Mouse (Mus musculus) liver (tissue): ENCODE results near the gene Syt7.

Source experiments
- DNase-seq: peaks from one replicate; pipeline ENCODE4 v3.0.0-alpha.2; 2020; ENCODE audit warnings: mixed read lengths

Syt7 gene

DNA sequence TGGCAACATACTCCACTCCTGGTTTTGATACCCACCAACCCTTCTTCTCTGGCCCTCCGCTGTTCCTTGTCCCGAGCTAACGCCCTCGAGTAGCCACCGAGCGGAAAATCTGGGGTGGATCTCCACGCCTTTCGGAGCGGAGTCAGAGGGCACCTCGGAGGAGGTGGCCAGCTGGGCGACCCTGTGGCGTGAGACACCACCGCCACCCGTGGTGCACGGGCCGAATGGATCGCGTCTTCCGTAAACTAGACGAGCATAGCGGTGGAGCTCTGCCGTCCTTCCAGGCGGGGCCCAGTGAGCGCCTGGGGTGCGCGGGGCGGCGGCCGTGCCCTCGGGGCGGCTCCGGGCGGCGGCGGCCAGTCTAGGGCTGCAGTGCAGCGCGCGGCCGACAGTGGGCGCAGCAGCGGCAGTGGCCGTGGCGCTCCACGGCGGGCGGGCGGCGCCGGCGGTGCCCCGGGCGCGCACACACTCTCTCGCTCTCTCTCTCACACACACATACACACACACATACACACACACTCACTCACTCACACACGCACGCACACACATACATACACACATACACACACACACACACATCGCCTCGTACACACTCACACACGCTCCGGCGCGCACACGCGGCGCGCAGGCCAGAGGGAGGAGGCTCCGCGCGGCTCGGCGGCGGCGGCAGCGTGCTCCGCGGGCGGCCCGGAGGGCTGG lies at the start of gene Syt7:
Gene Syt7 (plus strand): TSS at position 476 of the 699 bp plus-strand sequence.
- peak; percentile 78 for DNase-seq

DNA sequence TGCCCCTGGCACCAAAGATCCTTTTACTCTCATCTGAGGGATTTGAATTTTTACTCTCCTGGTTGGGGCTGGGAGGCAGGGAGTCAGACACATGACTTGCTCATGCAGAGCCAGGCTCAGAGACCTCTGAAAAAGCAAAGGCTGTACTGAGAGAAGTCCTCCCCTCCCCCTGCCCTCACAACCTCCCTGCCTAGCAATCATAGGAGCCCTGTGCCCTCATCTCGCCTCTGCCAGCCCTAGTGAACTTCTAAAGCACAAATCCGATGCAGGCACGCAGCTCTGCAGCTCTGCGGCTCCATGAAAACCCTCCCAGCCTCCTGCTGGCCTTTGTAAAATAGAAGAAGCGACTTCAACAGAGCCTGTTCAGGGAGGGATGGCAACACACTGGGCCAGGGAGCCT lies 49.6 kb upstream of the Syt7 start:
- DNase-seq = no peak

DNA sequence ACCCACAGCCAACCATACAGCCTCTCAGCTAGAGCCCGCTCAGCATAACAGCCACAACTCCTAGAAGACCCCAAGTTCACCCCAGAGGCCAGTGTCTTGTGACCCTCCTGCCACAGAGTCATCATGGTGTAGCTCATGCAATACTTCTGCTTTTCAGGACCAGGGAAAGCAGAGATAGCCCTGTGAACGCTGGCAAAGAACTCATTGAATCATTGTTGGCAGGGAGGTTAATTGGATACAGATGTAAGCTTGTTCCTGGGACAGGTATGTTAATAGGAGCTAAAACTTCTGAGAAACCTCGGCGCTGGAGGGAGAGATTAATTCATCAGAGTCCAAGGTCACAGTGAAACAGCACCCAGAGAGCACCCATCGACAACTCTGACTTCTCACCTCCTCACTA lies 48.2 kb upstream of the Syt7 start:
- no peak for DNase-seq

DNA sequence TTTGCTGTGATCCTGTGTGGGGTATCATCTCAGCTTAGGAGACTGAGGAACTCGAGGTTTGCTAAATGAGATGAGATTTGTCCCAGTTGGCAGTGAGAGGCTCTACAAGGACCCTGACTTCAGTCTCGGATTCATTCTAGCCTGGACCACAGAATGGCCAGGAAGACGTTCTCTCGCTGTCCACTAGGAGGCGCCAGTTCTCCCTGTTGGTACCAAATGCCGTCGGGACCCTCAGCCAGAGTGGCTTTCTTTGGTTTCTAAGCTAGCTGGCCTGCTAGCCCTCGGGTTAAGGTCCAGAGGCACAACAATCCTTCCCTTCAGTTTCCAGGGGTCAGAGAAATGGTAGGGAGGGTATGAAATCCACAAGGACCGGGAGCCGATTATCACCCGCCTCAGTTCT lies 47.7 kb upstream of the Syt7 start:
- DNase-seq = peak; percentile 58

DNA sequence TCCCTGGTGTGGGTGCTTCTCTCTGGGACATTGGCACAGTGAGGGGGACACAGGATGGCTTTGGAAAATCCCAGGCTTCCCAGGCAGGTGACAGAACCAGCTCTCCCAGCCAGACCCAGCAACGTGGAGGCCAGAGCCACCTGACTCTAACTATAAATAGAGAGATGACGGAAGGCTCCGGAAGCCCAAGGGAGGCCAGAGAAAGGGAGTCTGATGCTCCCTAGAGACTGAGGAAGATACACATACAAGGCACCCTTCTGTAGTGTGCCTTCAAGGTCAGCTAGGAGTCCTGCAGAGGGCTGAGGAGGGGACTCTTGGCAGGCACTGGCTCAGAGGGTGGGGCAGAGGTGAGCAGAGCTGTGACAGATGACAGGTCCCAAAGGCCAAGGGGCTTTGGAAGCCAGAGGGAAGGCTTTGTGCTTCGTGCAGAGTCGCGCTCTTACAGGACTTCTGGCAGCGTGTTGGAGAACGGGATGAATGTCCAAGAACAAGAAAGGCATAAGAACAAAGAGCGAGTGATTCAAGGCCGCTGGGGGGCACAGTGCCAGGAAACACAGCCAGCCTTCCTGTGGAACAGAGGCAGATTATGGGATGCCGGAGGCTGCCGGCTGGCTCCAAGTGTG lies 47.0 kb upstream of the Syt7 start:
- no peak for DNase-seq

DNA sequence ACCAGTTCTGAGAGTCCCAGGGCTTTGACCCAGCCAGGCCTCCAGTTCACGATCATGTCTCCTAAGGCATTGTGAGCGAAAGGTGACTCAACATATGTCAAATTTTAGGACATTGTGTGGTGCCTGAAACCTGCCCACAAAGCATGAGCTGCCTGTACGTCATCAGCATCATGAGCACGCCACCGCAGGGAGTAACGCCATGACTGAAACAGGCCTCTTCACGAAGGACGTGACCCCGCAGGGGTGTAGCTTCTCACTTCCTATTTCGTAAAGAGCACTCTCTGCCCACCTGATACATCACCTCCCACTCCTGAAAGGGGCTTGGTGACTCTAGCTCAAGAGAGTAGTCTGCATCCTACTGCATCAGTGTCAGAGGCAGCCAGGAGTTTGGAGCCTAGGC lies 45.0 kb upstream of the Syt7 start:
- no peak for DNase-seq

DNA sequence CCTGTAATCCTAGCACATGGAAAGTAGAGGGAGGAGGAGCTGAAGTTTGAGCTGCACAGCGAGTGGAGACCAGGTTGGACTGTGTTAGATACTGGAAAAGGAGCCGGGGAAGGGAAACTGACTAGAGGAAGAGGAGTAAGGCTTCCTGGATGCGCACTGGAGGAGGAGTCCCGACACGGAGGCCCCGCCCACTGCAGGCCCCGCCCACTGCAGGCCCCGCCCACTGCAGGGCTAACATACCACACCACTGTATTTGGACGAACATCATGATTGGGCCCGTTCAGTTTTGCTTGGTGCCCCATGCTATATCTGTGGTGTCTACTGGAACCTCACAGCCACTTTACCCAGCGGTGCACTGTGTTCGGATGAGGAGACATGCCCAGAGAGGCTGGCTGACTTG lies 43.2 kb upstream of the Syt7 start:
- DNase-seq = peak; percentile 39

DNA sequence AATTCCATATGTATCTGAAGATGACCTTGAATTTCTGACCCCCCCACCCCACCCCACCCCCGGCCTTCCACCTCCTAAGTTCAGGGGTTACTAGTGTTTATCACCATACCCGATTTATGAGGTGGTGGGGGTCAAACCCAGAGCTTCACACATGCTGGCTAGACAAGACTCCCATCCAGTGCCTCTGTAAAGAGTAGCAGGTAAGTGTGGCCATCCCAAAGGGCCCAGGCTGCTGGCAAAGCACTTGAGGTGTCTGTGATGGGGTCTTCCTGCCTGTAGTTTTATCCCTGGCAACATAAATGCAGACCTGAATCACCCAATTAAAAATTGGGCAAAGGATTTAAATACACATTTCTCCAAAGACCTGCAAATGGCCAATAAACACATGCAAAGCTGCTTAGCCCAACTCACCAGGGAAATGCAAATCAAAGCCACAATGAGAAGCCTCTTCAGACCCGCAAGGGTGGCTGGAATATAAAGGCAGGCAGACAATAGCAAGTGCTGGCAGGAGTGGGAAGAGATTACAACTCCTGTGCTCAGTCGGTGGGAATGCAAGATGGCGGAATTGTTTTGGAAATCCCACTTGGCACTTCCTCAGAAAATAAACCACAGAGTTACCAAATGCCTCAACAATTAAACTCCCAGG lies 41.1 kb upstream of the Syt7 start:
- no peak for DNase-seq

DNA sequence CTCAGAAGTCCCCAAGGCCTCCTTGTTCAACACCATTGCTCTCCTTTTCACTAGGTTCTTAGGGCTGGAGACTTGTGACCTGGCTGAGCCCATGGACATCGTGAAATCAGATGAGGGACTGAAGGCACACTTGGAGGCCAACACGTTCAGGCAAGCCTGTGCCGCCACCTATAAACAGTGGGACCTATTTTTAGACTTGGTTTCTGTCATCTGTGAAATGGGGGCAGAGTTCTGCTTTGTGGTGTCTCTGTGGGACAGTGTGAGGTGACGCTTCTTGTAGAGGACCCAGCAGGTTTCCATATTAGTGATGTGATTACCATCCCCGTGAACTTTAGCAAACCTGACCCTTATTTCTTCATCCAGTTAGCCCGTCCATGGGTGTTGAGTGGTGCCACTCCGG lies 36.7 kb upstream of the Syt7 start:
- no peak for DNase-seq

DNA sequence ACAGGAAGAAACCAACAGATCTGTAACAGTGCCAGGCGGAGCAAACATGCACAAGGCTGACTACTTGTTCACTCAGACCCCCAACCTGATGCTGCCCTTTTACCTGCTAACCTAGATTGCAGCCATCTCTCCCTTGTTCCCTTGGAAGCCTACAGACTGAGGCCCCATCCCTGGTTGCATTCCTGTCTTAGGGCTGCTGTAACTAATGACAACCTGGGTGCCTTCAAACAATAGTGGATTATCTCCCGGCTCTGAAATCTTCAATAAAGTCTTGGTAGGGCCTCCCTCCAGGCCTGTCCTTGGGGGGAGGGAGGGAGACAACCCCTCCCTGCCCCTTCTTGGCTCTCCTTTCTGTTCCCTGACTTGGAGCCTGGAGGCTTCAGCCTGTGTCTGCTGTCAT lies 34.1 kb upstream of the Syt7 start:
- no peak for DNase-seq

DNA sequence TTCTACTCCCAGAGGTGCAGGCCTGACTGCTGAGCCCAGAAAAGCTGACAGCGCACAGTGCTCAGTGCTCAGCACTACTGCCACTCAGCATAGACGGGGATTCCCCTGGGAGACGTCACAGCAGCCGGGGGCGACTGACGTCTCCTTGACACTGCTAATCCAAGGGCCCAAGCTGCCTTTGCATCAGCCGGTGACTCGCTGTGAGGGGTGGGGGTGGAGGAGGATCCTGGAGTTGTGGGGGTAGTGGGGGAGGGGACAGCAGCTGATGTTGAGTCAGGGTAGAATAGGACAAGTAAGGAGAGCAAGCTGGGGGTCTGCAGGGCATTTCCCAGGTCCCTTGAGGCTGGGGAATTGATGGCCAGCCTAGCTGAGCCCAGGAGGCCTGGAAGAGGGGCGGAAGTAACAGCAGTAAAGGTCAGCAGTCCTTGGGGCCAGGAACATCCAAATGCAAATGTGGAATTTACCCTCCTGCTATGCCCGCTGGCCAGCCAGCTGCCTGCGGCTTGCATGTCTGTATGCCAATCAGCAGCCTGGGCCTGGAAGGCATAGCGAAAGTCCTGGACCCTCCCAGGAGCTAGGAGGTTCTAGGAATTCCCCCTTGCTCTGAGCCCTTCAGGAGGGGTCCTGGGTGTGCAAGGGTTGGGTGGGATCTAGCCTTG lies 31.9 kb upstream of the Syt7 start:
- DNase-seq = no peak

DNA sequence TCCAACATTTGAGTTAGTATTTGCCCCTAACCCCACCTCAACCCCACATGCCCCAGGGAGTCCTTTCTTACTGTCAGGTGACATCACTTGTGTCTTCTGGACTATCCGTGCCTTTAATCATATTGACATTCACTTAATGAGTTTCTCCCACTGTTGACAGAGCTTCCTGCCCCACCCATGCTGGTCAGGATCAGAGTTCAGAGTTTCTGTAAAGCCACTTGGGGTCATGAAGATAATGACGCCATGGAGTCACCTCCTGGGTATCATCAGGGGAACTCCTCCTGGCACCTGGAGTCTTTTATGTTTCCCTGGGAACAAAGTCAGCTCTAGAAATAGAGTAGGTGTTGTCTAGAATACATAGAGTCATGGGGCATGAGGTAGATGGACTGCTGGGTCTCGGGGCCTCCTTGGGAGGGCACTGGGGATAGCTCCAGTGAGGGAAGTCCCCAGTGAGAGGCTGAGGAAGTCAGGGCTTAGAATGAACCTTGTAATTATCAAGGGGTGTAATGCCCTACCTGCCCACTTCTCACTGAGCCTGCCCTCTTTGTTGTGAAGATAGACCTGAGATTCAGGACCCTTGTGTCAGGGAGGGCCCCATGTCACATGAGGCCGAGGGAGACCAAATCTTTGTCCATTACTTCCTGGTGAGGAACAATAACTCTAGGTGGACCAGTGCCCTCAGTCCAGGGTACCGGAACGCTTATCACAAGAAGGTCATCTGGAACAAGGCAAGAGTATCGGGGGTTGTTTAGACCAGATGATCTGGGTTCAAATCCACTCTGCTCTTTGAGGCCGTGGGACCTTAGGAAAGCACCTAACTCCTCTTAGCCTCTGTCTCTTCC lies 29.6 kb upstream of the Syt7 start:
- DNase-seq = no peak

DNA sequence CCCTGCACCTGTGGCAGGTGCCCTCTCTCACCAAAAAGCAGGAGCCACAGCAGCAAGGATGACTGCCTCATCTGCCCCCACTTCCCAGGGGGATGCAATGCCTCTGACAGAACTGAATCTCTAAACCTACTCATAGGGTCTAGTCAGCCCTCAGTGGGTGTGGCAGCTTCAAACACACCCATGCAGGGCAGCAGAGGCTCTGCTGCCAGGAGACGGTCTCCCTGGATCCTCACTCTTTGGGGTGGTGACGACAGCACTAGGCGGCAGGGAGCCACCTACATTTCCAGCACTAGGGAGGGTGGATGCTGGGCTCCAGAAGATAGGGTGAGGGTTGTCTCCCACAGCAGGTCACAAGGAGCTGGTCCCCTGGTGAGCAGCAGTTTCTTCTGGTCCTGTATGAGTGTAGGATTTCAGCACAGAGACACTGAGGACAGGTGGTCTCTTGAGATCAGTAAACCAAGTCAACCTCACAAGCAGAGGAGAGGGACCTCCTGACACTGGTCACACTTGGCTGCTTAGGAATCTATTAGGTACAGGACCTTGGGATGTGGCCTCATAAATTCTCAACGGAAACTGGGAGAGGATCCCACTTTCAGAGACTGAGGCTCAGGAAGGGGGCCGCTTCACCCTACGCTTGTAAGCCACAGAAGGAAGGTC lies 26.3 kb upstream of the Syt7 start:
- no peak for DNase-seq

DNA sequence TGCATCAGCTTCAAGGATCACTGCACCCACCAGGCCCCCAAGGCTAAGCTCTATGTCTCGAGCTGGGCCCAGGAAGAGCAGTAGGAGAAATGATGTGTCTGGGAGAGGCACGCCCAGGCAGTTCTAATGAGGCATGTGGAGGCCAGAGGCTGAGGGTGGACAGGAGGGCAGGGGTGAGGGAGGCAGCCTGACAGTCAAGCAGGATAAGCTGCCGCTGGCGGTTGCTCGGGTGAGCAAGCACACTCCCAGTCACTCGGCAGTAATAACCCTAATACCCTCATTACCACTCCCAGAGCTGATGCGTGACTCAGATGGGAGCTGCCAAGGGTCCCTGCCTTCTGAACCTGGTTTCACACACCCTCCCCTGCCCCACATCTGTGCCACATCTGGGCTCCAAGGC lies 25.0 kb upstream of the Syt7 start:
- no peak for DNase-seq

DNA sequence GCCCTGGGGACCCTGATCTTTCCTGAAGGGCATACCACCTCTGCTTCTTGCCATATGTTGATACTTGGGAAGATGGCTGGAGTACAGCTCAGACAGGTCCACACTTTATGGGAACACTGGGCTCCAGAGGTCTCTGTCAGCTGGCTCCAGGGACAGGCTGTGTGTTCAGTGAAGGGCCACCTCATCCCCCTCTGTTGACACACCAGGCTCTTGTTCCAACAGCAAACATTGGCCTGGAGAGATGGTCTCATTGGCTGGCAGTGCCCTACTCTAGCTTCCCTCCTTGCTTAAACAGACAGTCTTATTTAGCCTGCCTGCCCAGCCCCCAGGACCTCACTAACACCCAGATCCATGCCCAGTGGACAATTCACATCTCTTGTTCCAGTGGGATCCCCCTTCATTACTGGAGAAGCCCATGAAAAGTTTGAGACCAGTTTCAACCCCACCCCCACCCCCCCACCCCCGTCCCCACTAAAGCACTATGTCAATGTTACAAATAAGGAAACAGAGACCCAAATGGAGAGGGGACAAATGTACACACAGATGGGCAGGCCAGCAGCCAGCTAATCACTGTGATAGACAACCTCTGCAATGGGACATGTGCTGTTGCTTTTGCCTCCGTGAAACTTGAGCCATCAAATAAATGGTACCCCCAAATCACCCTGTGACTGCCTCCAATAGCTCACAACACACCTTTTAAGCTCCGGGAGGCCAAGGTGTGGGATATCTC lies 22.6 kb upstream of the Syt7 start:
- peak; percentile 26 for DNase-seq

DNA sequence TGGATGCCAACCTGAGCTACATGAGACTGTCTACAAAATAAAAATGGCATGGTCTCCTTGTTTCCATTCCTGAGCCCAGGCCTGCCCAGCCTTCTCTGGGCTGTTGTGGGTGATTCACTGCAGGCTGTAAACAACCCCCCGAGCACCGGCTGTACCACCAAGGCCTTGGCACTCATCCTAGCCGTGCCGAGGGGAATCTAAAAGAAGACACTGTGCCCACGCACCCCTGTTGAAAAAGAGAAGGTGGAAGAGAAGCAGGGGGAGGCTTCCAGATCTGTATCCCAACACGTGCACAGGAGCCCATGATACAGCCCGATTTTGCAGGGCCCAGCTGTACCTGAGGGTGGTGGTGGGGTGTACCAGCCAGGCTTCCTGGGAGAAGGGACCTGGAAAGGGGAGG lies 21.1 kb upstream of the Syt7 start:
- DNase-seq = no peak

DNA sequence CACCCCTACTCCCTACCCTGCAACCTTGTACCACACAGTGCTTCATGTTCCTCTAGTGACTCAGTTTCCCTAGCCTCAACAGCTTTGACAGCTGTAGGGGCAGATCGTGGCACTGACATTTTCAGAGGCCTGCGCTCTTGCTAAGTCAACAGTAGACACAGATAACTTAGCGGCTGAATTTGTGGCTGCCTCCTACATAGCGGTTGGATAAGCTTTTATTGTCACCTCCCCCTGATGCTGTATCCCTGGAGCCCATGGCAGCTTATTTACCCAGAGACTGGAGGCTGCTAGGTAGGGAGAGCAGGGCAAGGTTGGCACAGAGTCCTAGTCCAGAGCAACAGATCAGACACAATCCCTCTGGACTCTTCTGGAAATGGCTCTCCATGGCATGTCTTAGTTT lies 19.0 kb upstream of the Syt7 start:
- DNase-seq = no peak

DNA sequence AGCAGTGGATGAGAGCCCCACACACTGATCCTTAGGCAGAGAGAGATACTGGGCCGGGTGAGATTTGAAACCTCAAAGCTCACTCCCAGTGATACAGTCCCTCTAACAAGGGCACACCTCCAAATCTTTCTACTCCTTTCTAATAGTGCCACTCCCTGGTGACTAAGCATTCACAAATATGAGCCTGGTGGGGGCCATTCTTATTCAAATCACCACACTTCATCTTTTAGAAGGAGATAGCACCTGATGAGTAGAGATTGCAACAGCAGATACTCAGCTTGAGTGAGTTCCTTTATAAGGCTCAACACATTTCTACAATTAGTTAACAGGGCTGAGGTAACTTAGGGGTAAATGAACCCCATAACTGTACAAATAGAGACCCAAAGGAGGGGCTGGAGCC lies 15.7 kb upstream of the Syt7 start:
- no peak for DNase-seq

DNA sequence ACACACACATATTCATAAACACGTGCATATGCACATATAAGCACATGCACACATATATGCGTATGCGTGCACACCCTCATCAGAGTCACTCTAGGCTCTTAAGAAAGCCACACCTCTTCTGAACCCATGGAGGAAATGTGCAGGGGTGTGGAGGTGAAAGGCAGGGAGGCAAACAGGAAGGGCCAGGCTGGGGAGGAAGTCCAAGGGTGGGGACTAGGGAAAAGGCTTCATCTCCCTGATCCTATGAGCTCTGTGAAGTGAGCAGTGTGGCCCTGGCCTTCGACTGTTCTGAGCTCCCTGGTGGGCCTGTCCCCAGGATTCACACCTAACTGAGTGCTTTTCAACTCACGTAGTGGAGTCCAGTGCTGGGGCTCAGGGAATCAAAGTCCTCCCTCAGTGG lies 13.6 kb upstream of the Syt7 start:
- DNase-seq = no peak

DNA sequence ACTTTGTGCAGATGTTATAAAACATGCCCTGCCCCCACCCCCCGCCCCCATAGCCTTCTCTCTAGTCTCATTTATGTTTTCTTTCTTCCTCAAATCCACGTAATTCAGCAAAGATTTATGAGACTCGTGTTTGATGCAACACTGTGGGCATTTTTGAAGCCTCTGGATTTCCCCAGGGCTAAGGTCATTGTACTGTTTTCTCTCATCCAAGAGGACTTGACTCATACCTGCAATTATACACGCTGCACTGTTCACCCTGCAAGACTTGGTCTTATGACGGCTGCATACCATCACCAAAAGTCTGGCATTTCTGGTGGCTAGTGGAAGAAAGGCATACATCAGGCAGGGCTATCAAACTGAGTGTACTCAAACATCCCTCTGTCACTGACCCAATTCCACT lies 8.9 kb upstream of the Syt7 start:
- DNase-seq = no peak

DNA sequence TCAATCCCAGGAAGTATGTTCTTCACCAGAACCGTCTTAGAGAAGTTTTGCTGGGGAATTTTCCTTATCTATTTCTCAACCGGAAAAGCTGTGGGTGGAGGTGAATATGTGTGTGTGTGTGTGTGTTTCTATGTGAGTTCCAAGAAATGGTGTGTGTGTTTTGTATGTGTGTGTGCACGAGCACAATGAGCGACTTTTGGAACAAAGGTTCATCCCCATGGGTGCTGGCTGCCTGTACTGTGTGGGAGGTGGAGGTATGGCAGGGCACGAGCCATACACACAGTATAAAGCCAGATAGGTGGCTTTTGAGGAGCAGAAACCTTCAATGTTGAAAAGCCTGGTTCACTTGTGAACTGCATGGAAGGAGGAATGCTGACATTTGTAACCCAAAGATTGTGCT lies 1.2 kb upstream of the Syt7 start:
- no peak for DNase-seq
